Mouse (Mus musculus) adipocyte (in vitro differentiated cells): ENCODE measurements around the gene Arid3b.
A peak's percentile ranks its signal among the peaks of the same experiment; 100 is the strongest.

Experiments used
- DNase-seq: peaks from one replicate; pipeline ENCODE4 v3.0.0-alpha.2; 2016; ENCODE audit warnings: low spot score

Arid3b gene

DNA sequence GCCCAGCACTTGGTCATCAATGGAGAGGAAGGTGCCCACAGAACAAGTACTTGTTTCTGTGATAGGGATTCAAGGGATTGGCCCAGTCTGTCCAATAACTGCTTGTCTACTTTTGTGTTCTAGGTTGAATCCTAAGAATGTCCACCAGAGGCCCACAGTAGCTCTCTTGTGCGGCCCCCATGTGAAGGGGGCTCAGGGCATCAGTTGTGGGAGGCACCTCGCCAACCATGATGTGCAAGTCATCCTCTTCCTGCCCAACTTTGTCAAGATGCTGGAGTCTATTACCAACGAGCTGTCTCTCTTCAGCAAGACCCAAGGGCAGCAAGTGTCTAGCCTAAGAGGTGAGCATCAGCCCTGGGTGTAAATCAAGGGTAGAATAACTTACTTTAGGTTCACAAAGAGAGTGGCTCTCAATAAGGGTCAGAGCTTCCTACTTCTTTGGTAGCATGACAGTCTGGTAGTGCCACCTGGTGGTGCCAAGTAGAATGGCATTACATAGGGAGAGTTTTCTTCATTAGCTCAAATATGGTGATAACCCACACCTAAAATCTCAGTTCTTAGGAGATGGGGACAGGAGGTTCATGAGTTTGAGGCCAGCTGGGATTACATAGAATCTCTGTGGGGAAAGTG, 92.0 kb downstream of the Arid3b start:
- peak; percentile 69 for DNase-seq
